Mouse (Mus musculus): ENCODE measurements around the gene Gm37240. TPM values are rescaled to one million over a fixed set of nuclear protein-coding genes. Genes with fewer than 3 reads are reported as not detected.

The Gm37240 gene
- total RNA-seq, 1 experiment: 1.2 TPM

- no peak overlapping the region for H3K4me3 ChIP-seq (ENCODE audit: insufficient read depth in 1 of 2, low read depth in 1 of 2, low read length in 2 of 2, poor library complexity in 1 of 2, severe bottlenecking in 1 of 2)
- peaks cover 0 to 2% of the 10 kb centered on the region in 2 experiments; a peak in 1 of 4 replicates for H3K4me1 ChIP-seq (ENCODE audit: control insufficient read depth in 2 of 2, insufficient read depth in 2 of 2, low read length in 2 of 2, poor library complexity in 1 of 2)
- no peak overlapping the region for H3K9ac ChIP-seq (ENCODE audit: insufficient read depth, low read depth, low read length, poor library complexity, severe bottlenecking)
- TF ChIP-seq HCFC1 (IDR thresholded peaks at IDR 0.05; ENCODE audit: borderline replicate concordance, insufficient read depth, low read length) (no peak), CHD2 (IDR thresholded peaks at IDR 0.05; ENCODE audit: low read depth, low read length) (no peak), ZNF384 (IDR thresholded peaks at IDR 0.05; ENCODE audit: low read depth, low read length) (no peak), MAFK (IDR thresholded peaks at IDR 0.05; ENCODE audit: insufficient read depth, low read depth, low read length) (no peak), ZC3H11A (IDR thresholded peaks at IDR 0.05; ENCODE audit: borderline replicate concordance, low read depth, low read length) (no peak)
- in situ Hi-C loops (cut with MboI; ENCODE audit: low sequenced_read_pairs in 2 of 2, unreplicated experiment in 2 of 2): no loop called here
- DNase-seq (ENCODE audit: low read depth, low spot score): no peak
- no peaks in the 10 kb centered on the region for H3K36me3 ChIP-seq (ENCODE audit: control insufficient read depth, insufficient read depth, low read length, poor library complexity, severe bottlenecking)
- no peak overlapping the region for H3K27ac ChIP-seq (ENCODE audit: insufficient read depth, low read depth, low read length, poor library complexity, severe bottlenecking)
- no peaks in the 10 kb centered on the region for H3K9me3 ChIP-seq (ENCODE audit: control insufficient read depth, insufficient read depth, low read depth, low read length)
These were observed 961.2 kb downstream of the Gm37240 start for GRCm38 (mm10) chr3:84926140-84926539.

- Histone ChIP-seq H3K27ac (ENCODE audit: insufficient read depth, low read depth, low read length, poor library complexity, severe bottlenecking) (no peak overlapping the region), H3K9me3 (ENCODE audit: control insufficient read depth, insufficient read depth, low read depth, low read length) (no peaks in the 10 kb centered on the region), H3K36me3 (ENCODE audit: control insufficient read depth, insufficient read depth, low read length, poor library complexity, severe bottlenecking) (no peaks in the 10 kb centered on the region), H3K9ac (ENCODE audit: insufficient read depth, low read depth, low read length, poor library complexity, severe bottlenecking) (no peak overlapping the region), H3K4me3 (ENCODE audit: insufficient read depth in 1 of 2, low read depth in 1 of 2, low read length in 2 of 2, poor library complexity in 1 of 2, severe bottlenecking in 1 of 2) (no peak overlapping the region), H3K4me1 (ENCODE audit: control insufficient read depth in 2 of 2, insufficient read depth in 2 of 2, low read length in 2 of 2, poor library complexity in 1 of 2) (peaks cover 0 to 2% of the 10 kb centered on the region in 2 experiments; a peak in 1 of 4 replicates)
- no peak for TF ChIP-seq MAFK (IDR thresholded peaks at IDR 0.05; ENCODE audit: insufficient read depth, low read depth, low read length)
- TF ChIP-seq CHD2 (IDR thresholded peaks at IDR 0.05; ENCODE audit: low read depth, low read length): no peak
- no peak for TF ChIP-seq ZNF384 (IDR thresholded peaks at IDR 0.05; ENCODE audit: low read depth, low read length)
- TF ChIP-seq HCFC1 (IDR thresholded peaks at IDR 0.05; ENCODE audit: borderline replicate concordance, insufficient read depth, low read length): no peak
- no peak for TF ChIP-seq ZC3H11A (IDR thresholded peaks at IDR 0.05; ENCODE audit: borderline replicate concordance, low read depth, low read length)
- in situ Hi-C loops (cut with MboI; ENCODE audit: low sequenced_read_pairs in 2 of 2, unreplicated experiment in 2 of 2): no loop called here
- no peak for DNase-seq (ENCODE audit: low read depth, low spot score)
These were observed 962.1 kb downstream of the Gm37240 start for GRCm38 (mm10) chr3:84925229-84925628.

GRCm38 (mm10) chr3:84923670-84924069, 963.6 kb downstream of the Gm37240 start:
- Histone ChIP-seq H3K4me3 (ENCODE audit: insufficient read depth in 1 of 2, low read depth in 1 of 2, low read length in 2 of 2, poor library complexity in 1 of 2, severe bottlenecking in 1 of 2) (no peak overlapping the region), H3K9me3 (ENCODE audit: control insufficient read depth, insufficient read depth, low read depth, low read length) (no peaks in the 10 kb centered on the region), H3K36me3 (ENCODE audit: control insufficient read depth, insufficient read depth, low read length, poor library complexity, severe bottlenecking) (no peaks in the 10 kb centered on the region), H3K9ac (ENCODE audit: insufficient read depth, low read depth, low read length, poor library complexity, severe bottlenecking) (no peak overlapping the region), H3K4me1 (ENCODE audit: control insufficient read depth in 2 of 2, insufficient read depth in 2 of 2, low read length in 2 of 2, poor library complexity in 1 of 2) (peaks cover 0 to 2% of the 10 kb centered on the region in 2 experiments; a peak in 1 of 4 replicates), H3K27ac (ENCODE audit: insufficient read depth, low read depth, low read length, poor library complexity, severe bottlenecking) (no peak overlapping the region)
- in situ Hi-C loops (cut with MboI; ENCODE audit: low sequenced_read_pairs in 2 of 2, unreplicated experiment in 2 of 2): no loop called here
- TF ChIP-seq ZC3H11A (IDR thresholded peaks at IDR 0.05; ENCODE audit: borderline replicate concordance, low read depth, low read length) (no peak), ZNF384 (IDR thresholded peaks at IDR 0.05; ENCODE audit: low read depth, low read length) (no peak), MAFK (IDR thresholded peaks at IDR 0.05; ENCODE audit: insufficient read depth, low read depth, low read length) (no peak), CHD2 (IDR thresholded peaks at IDR 0.05; ENCODE audit: low read depth, low read length) (no peak), HCFC1 (IDR thresholded peaks at IDR 0.05; ENCODE audit: borderline replicate concordance, insufficient read depth, low read length) (no peak)
- no peak for DNase-seq (ENCODE audit: low read depth, low spot score)

GRCm38 (mm10) chr3:84923256-84923655, 964.1 kb downstream of the Gm37240 start:
- DNase-seq (ENCODE audit: low read depth, low spot score): no peak
- TF ChIP-seq ZNF384 (IDR thresholded peaks at IDR 0.05; ENCODE audit: low read depth, low read length) (no peak), CHD2 (IDR thresholded peaks at IDR 0.05; ENCODE audit: low read depth, low read length) (no peak), ZC3H11A (IDR thresholded peaks at IDR 0.05; ENCODE audit: borderline replicate concordance, low read depth, low read length) (no peak), MAFK (IDR thresholded peaks at IDR 0.05; ENCODE audit: insufficient read depth, low read depth, low read length) (no peak), HCFC1 (IDR thresholded peaks at IDR 0.05; ENCODE audit: borderline replicate concordance, insufficient read depth, low read length) (no peak)
- no peaks in the 10 kb centered on the region for H3K9me3 ChIP-seq (ENCODE audit: control insufficient read depth, insufficient read depth, low read depth, low read length)
- peaks cover 0 to 2% of the 10 kb centered on the region in 2 experiments; a peak in 1 of 4 replicates for H3K4me1 ChIP-seq (ENCODE audit: control insufficient read depth in 2 of 2, insufficient read depth in 2 of 2, low read length in 2 of 2, poor library complexity in 1 of 2)
- H3K4me3 ChIP-seq (ENCODE audit: insufficient read depth in 1 of 2, low read depth in 1 of 2, low read length in 2 of 2, poor library complexity in 1 of 2, severe bottlenecking in 1 of 2): no peak overlapping the region
- no peak overlapping the region for H3K9ac ChIP-seq (ENCODE audit: insufficient read depth, low read depth, low read length, poor library complexity, severe bottlenecking)
- in situ Hi-C loops (cut with MboI; ENCODE audit: low sequenced_read_pairs in 2 of 2, unreplicated experiment in 2 of 2): no loop called here
- no peaks in the 10 kb centered on the region for H3K36me3 ChIP-seq (ENCODE audit: control insufficient read depth, insufficient read depth, low read length, poor library complexity, severe bottlenecking)
- no peak overlapping the region for H3K27ac ChIP-seq (ENCODE audit: insufficient read depth, low read depth, low read length, poor library complexity, severe bottlenecking)

Measured in ES-E14 (cell line).